Mouse (Mus musculus) heart, postnatal 10 days (tissue): ENCODE data around the gene Gm17078. TPM values are rescaled to one million over a fixed set of nuclear protein-coding genes. Genes with fewer than 3 reads are reported as not detected.
A peak's percentile ranks its signal among the peaks of the same experiment; 100 is the strongest.
"Not testable (repeated sequence)": the region's sequence is repeated elsewhere in the genome, so short reads cannot be mapped to it uniquely, and the experiment has no call there.

Experiments
- DNase-seq, 2 experiments: peaks; one replicate each; pipeline ENCODE4 v3.0.0; 2021
- intact Hi-C: fragments of 180-260 bp; cut with DNase I; formaldehyde crosslinking; loops from one replicate; pipeline ENCODE4 v1.15.1; 2025
- total RNA-seq, 2 experiments: library from RNA; stranded (reverse); gene quantifications; 2 replicates each; pipeline ENCODE4 v1.2.3; 2021

Gene Gm17078
- not detected for total RNA-seq

- no peak for DNase-seq
- intact Hi-C loops: no loop called here
Observed at GRCm38 (mm10) chr14:51611210-51611609, at the start of gene Gm17078. TSS of gene Gm17078 (minus strand) at chr14:51611310.

GRCm38 (mm10) chr14:51635566-51635965 lies 24.5 kb upstream of the Gm17078 start, which contains the start of gene Gm4181:
TSS of gene Gm4181 (minus strand) at chr14:51635666.
- intact Hi-C loops, DNase-seq: not testable (repeated sequence)

- intact Hi-C loops: not testable (repeated sequence)
- DNase-seq: peak; percentile 6 to 11
Observed at GRCm38 (mm10) chr14:51632426-51632825, 21.3 kb upstream of the Gm17078 start.

- DNase-seq, intact Hi-C loops: not testable (repeated sequence)
Observed at GRCm38 (mm10) chr14:51592039-51592438, 19.1 kb downstream of the Gm17078 start, which contains the start of gene Gm17174. TSS of gene Gm17174 (minus strand) at chr14:51592139.

GRCm38 (mm10) chr14:51573963-51574362 lies 37.1 kb downstream of the Gm17078 start, which contains the start of gene Gm17175:
TSS of gene Gm17175 (minus strand) at chr14:51574063.
- intact Hi-C loops, DNase-seq: not testable (repeated sequence)

Other genes with a start within 250 kb of the Gm17078 start
- gene Gm7247, start 249.6 kb downstream of the Gm17078 start, total RNA-seq: not detected
- not detected for gene Vmn2r88, start 200.5 kb downstream of the Gm17078 start, total RNA-seq
- not detected for gene Vmn2r89, start 159.5 kb downstream of the Gm17078 start, total RNA-seq
- gene Gm5622, start 58.5 kb downstream of the Gm17078 start, total RNA-seq: not detected
- gene Gm17175, start 37.2 kb downstream of the Gm17078 start, total RNA-seq: not detected
- not detected for gene Gm17174, start 19.2 kb downstream of the Gm17078 start, total RNA-seq
- gene Gm4181, start 24.4 kb upstream of the Gm17078 start, total RNA-seq: not detected
- gene Gm17079, start 84.2 kb upstream of the Gm17078 start, total RNA-seq: not detected
- not detected for gene Gm5800, start 105.9 kb upstream of the Gm17078 start, total RNA-seq
- not detected for gene Ang4, start 162.3 kb upstream of the Gm17078 start, total RNA-seq
- gene AY358078, start 188.7 kb upstream of the Gm17078 start, total RNA-seq: not detected
- not detected for gene Ear6, start 242.4 kb upstream of the Gm17078 start, total RNA-seq